Mouse (Mus musculus): ENCODE results near the gene Agbl1.

The Agbl1 gene

GRCm38 (mm10) chr7:76392296-76392940 is 162.7 kb downstream of the Agbl1 start:
- no peak for DNase-seq

DNA sequence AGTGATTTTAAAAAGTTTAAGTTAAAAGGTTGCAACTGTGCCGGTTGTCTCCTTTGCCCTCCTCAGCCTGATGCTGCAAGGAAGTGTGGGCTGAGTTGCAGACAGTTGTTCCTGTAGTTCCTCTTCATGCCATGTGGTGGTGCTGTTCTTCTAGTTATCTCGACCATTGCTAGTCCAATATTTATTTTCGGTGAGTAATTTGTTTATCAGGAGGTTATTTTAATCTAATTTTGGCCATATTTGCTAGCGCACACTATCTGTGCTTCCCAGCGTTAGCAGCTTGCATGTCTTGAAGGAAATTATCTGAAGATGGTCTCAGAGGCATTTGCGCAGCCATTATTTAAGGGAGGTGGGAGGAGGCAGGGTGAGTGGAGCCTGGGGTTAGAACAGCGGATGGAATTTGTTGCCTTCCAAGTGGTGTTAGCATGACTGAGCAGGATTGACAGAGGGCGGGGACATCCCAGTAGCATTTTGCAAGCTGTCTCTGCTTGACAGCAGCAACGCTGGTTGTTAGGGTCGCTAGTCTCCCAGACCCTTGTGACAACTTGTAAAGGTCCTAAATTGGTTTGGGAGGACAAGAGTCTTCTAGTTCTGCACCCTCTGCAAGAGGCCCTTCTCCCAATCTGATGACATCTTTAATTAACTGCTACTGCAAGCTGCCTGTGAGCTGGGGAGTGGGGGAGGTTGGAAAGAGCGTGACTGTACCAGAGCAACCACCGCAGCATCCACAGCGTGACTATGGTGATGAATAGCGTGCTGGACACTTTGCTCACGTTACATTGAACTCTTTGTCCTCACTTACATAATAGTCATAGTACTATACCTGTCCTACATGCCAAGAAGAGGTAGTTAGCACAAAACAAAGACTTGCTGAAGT is 163.5 kb downstream of the Agbl1 start:
- DNase-seq: peak in 1 of 2 experiments; percentile 45

GRCm38 (mm10) chr7:76407930-76408557 is 178.4 kb downstream of the Agbl1 start:
- DNase-seq: no peak

DNA sequence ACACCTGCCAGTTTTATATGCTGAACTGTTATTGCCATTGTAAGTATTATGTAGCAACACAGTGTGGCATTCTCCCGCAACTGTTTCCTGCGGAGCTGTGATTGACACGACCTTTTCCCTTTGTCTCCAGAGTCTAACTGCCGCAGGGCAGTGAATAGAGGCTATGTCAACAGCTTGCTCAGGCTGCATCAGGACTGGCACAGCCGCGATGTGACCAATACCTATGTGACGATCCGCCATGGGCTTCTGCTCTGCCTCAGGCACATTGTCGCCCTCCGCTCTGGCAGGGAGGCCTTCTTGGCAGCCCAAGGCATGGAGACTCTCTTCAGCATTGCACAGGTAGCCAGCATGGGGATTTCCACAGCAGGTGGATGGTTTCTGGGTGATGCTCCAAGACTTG is 179.3 kb downstream of the Agbl1 start:
- no peak for DNase-seq

DNA sequence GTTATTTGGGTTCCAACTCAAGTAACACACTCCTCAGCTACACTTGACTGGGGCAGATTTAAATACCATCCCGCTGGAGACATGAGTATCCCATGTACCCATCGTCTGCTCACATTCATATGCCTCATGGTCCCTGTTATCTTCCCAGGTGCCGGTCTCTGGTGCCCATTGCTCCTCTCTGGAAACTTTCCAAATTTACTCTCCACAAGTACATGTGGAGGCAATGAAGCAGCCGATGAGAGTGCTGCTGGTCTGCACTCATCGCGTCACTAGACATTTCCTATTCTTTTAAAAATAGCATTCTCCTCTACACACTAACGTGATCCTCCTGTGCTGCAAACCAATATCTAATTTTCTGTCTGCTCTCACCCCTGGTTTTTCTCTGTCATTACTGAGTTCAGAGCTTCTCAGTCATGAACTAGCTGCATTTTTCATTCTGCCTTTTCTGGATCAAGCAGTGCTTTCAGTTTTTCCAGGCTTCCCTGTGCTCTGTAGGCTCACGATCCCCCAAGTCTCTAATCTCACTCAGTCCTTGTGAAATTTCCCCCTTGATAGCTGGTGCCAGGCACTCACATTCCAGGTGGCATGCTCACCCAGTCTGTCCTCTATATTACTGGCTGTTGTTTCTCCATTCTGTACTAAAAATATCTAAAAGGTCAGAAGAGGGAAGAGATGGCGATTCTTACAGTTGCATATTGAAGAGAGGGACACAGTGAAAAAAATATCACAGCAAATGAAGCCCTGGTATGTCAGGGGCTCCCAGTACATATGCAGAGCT is 180.9 kb downstream of the Agbl1 start:
- DNase-seq: no peak

DNA sequence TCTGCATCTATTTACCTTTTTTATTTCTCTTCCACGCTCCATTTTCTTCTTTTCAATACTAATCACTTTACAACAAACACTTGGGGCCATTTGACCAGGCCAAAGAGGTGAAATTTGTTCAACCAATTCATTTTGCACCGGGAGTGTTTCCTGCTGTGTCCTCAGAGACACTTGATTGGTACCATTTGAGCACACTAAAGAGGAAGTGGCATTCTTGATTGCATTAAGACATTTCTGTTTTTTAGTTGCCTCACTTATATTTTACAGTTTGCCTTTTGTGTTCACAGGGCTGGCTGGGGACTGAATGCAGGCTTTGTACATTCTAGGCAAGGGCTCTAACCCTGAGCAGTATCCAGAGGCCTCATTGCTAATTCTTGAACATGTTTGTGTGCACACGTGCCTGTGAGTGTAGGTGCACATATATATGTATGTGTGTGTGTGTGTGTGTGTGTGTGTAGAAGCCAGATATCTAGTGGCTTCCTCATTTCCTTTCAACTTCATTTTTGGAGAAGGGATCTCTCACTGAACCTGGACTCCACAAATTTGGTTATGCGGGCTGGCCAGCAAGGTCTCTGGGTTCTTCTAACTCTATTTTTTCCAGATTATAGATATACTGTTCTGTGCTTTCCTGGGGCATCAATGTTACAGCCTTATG is 182.4 kb downstream of the Agbl1 start:
- DNase-seq: no peak

GRCm38 (mm10) chr7:76416084-76416597 is 186.5 kb downstream of the Agbl1 start:
- DNase-seq: no peak

- DNase-seq: no peak
Observed at GRCm38 (mm10) chr7:76438581-76438980, 208.9 kb downstream of the Agbl1 start.

DNA sequence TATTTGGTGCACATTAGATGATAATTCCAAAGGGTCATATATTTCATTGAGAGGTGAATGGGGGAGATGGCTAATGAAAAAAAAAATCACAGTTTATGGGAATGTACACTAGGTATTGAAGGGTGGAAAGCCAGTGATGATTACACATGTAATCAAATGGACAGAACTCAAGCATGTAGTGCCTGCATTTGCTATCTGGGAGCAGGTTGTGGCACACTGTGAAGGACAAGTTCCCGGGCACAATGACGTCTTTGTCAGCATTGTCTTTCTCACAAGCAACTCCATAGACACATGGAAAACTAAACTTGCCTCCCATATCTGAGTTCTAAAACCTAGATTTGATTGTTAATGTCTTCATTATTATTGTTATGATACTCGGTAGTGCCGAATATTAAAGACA is 209.3 kb downstream of the Agbl1 start:
- no peak for DNase-seq

GRCm38 (mm10) chr7:76462361-76463001 is 232.8 kb downstream of the Agbl1 start:
- no peak for DNase-seq

DNA sequence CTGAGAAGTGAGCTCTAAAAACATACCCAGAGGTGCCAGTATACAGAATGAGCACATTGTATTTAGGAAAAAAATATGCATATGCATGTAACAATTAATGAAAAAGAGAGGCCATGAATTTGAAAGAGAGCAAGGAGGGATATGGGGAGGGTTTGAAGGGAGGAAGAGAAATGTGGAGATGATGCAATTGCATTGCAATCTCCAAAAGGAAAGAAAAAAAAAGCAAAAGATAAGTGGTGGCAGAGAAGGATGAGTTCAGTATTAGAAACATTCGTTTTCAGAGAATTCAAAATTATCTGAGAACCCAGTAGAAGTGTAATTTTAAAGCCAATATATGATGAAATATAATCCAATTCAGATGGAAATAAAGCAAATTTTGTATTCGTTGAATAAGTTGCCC is 236.7 kb downstream of the Agbl1 start:
- DNase-seq: no peak

- no peak for DNase-seq
Observed at GRCm38 (mm10) chr7:76474233-76474632, 244.5 kb downstream of the Agbl1 start.

DNA sequence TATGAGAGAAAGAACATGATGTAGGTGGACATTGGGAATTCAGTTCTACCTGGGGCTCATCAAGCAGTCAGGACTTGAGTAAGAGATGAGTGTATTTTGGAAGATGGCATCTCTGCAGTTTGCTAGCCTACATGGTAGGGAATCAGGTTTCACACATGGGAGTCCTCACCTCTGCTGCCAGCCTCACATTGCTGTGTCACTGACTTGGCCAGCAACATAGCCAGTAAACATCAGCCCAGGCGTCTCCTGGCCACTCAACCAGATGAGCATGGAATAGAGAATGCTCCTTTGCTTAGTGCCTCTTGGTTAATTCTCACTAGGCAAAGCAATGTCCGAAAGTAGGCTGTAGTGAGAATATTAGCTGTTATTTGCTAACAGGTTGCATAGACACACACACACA is 255.9 kb downstream of the Agbl1 start:
- no peak for DNase-seq

DNA sequence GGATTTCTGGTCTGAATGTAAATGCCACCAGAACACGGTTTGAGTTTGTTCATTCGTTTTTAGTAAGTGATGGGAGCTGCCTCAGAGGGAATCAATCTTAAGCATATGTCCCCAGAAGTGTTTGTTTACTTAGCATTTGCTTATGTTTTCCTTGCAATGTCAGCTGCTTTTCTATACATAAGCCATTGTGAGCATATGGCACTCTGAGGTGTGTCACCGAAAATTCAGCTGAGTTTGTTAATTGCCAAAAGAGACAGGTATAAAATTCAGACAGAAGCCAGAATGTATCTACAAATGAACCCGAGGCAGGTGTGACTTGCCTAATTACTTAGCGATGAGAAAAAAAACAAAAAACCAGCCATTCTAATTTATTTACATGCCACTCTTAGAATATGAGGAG is 257.8 kb downstream of the Agbl1 start:
- no peak for DNase-seq

- no peak for DNase-seq
Observed at GRCm38 (mm10) chr7:76524291-76524690, 294.6 kb downstream of the Agbl1 start.

GRCm38 (mm10) chr7:76546456-76546855 is 316.8 kb downstream of the Agbl1 start:
- no peak for DNase-seq

- no peak for DNase-seq
Observed at GRCm38 (mm10) chr7:76547313-76547712, 317.6 kb downstream of the Agbl1 start.

DNA sequence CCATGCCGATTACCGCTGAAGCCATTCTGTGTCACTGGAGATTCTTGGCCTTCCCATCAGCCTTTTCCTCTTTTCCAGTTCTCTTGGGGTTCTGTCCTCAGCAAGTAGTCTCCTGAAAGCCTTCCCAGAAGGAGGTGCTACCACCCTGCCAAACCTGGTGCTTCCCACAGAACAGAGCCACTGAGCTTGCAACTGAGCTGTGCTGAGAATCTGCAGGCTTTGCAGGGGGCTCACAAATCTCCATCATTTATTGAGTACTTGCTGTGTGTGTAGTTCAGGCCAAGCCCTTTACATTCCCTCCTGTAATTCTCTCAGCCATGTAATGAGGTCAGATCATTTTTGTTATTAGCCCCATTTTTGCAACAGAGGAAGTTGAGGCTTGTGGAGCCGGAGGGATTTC is 322.2 kb downstream of the Agbl1 start:
- DNase-seq: no peak

DNA sequence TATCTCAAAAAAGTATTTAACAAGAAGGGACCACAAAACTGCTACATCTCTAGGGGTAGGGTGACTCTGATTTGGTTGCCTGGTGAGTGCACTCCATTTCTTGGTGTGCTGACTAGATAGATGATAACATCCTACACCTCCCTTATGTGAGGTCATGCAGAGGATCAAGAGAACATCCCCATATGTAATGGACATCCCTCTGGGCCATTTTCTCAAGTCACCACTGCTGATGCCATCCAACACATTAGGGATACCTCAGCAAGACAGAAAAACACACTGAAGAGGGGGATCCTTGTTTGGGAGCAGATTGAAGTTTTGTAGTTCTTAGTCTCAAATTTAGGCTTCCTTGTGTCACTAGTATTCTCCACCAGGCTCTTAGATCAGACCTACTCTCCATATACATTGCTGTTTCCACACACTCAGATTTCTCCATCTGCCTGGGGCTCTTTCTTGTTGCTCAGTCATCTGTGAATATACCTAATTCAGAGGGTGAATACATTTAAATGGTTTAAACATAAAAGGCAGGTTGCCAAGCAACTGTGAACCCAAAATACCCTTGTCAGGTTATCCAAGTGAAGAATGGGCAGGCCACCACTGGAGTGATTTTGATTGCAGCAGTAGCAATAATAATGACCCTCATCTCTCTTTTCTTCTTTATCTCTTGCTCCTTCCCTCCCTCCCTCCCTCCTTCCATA is 331.0 kb downstream of the Agbl1 start:
- no peak for DNase-seq

DNA sequence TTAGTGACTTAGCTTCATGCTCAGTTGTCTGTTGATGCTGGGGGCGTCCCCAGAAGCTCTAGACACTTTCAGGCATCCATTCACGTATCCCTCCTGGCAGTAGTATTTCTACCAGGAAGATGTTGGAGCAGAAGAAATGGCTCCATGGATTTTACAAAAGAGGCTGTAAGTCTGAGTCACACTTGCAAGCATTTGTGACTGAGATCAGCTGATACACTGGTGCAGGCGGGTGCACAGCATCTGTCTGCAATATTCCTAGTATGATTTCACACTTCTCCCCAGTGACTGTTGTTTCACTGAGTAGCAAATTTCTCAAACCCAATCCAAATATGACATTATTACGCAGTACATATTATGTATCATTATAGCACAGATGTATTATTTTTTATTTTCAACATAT is 332.8 kb downstream of the Agbl1 start:
- DNase-seq: no peak

DNA sequence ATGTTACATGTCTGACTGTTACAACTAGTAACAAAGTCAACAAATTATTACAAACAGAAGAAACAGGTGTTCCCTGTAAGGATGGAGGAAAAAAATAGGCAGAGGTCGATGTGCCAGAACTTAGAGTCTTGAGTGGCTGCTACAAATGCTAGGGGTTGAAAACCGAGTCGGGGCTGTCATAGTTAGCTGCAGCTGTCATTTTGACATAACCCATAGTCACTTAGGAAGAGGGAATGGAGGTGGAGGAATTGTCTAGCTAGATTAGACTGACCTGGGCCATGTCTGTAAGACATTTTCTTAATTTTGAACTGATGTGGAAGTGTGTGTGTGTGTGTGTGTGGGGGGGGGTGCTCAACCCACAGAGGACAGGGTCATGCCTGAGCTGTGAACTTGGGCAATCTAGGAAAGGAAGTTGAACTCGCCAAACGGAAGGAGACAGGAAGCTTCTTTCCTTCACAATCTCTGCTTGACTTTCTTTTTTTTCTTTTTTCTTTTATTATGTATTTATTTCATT is 364.9 kb downstream of the Agbl1 start:
- no peak for DNase-seq

All from spleen, adult 18-20 months (tissue).